Mouse (Mus musculus) C2C12 (cell line): ENCODE data around the gene Zswim7. TPM values are rescaled to one million over a fixed set of nuclear protein-coding genes. Genes with fewer than 3 reads are reported as not detected.

Experiments
- H3K27me3 ChIP-seq: one replicate; pipeline ENCODE4 v1.6.1; 2011; ENCODE audit not compliant: control insufficient read depth, insufficient read depth, insufficient read length
- H3K36me3 ChIP-seq: one replicate; pipeline ENCODE4 v1.6.1; 2011; ENCODE audit not compliant: control insufficient read depth, insufficient read depth
- H3K4me3 ChIP-seq: one replicate; pipeline ENCODE4 v1.5.1; 2011; ENCODE audit warnings: mild to moderate bottlenecking, control low read depth; ENCODE audit not compliant: poor library complexity, insufficient read depth, severe bottlenecking
- H3K79me2 ChIP-seq: one replicate; pipeline ENCODE4 v1.6.1; 2011; ENCODE audit not compliant: control insufficient read depth, insufficient read depth
- H3K79me3 ChIP-seq: one replicate; pipeline ENCODE4 v1.6.1; 2011; ENCODE audit warnings: low read depth, control low read depth
- H3ac ChIP-seq: one replicate; pipeline ENCODE3; 2011; ENCODE audit warnings: low read depth; ENCODE audit not compliant: control insufficient read depth, insufficient read length
- CEBPB ChIP-seq: IDR thresholded peaks from one replicate; pipeline ENCODE4 v1.6.1; 2011; ENCODE audit warnings: low read depth, mild to moderate bottlenecking, control low read depth, moderate library complexity
- CTCF ChIP-seq: IDR thresholded peaks from one replicate; pipeline ENCODE4 v1.5.1; 2011; ENCODE audit not compliant: control insufficient read depth, insufficient read depth, insufficient read length
- FOSL1 ChIP-seq: IDR thresholded peaks from one replicate; pipeline ENCODE4 v1.8.0; 2011; ENCODE audit warnings: mild to moderate bottlenecking, low read length; ENCODE audit not compliant: poor library complexity, insufficient read depth, severe bottlenecking
- MAX ChIP-seq: IDR thresholded peaks from one replicate; pipeline ENCODE4 v1.6.1; 2011; ENCODE audit warnings: mild to moderate bottlenecking, control low read depth
- MYOD1 ChIP-seq: IDR thresholded peaks from one replicate; pipeline ENCODE4 v1.6.1; 2011; ENCODE audit warnings: low read depth; ENCODE audit not compliant: control insufficient read depth, insufficient read length
- MYOG ChIP-seq: IDR thresholded peaks from one replicate; pipeline ENCODE4 v1.6.1; 2011; ENCODE audit not compliant: control insufficient read depth, insufficient read length; ENCODE audit errors: extremely low read depth
- USF1 ChIP-seq: IDR thresholded peaks from one replicate; pipeline ENCODE4 v1.6.1; 2011; ENCODE audit warnings: low read depth, mild to moderate bottlenecking, control low read depth, moderate library complexity
- polyA plus RNA-seq: library from polyadenylated mRNA; unstranded; fragments of >200 nt; fragmentation: generic; extraction: Trizol; gene quantifications from one replicate; pipeline ENCODE4 v1.2.1, GENCODE M21; 2012; ENCODE audit warnings: missing spikeins

Gene Zswim7
- polyA plus RNA-seq, 1 experiment, result 38.0 TPM

DNA sequence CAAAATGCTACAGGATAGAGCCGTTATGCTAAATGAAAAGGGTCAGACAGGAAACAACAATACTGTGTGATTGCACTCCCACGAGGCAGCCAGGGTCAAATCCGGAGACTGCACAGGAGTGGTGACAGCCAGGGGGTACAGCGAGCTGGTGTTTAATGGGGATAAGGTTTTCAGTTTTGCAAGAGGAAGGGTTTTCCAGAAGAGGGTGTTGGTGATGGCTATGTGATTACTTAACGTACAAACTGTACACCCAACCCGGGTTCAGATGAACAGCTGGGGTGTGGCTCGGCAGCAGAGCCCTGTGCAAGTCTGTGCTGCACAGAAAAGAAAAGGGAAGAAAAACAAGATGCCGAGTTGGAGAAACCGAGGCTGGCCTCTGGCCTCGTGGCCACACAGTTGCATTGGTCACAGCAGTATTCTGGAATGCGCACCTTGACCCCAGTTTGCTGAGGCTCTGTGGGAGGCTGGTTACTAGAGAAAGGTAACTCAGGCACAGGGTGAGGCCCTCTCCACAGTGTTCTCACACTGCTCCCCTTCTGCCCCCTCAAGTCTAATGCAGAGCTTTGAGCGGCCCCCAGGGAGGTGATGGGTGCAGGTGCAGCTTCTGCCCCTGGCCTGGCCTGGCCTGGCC, 40.4 kb downstream of the Zswim7 start:
- H3ac ChIP-seq, result no peak overlapping the region
- H3K4me3 ChIP-seq, result no peak overlapping the region
- H3K27me3 ChIP-seq, result no peaks in the 10 kb centered on the region
- no peaks in the 10 kb centered on the region for H3K79me3 ChIP-seq
- no peak for TF ChIP-seq USF1
- no peak for TF ChIP-seq FOSL1
- no peak for TF ChIP-seq MYOD1
- no peak for TF ChIP-seq MYOG
- no peak for TF ChIP-seq CEBPB
- TF ChIP-seq MAX, result no peak
- TF ChIP-seq CTCF, result no peak
- H3K79me2 ChIP-seq, result no peaks in the 10 kb centered on the region
- no peaks in the 10 kb centered on the region for H3K36me3 ChIP-seq

DNA sequence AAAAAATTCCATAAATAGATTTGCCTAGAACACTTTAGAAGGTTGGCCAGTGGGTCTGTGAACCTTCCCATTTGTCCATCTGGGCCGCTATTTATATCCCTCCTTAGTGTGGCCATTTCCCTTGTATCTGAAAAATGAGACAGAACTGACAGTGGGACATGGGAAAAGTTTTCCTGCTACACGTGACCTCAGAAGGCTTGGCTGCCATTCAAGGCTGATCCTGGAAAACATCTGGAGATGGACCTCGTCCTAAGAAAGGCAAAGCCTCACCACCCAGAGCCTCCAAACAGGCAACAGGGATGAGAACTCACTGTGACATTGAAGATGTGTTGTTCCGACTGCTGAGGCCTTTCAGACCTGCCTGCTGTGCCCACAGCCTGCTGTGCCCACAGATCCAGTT, 56.4 kb downstream of the Zswim7 start:
- H3K27me3 ChIP-seq, result no peaks in the 10 kb centered on the region
- no peaks in the 10 kb centered on the region for H3K79me3 ChIP-seq
- H3ac ChIP-seq, result no peak overlapping the region
- H3K4me3 ChIP-seq, result no peak overlapping the region
- peaks cover 30% of the 10 kb centered on the region for H3K36me3 ChIP-seq
- TF ChIP-seq MYOD1 (no peak), USF1 (peak; percentile 52), CEBPB (no peak)
- H3K79me2 ChIP-seq, result no peaks in the 10 kb centered on the region

DNA sequence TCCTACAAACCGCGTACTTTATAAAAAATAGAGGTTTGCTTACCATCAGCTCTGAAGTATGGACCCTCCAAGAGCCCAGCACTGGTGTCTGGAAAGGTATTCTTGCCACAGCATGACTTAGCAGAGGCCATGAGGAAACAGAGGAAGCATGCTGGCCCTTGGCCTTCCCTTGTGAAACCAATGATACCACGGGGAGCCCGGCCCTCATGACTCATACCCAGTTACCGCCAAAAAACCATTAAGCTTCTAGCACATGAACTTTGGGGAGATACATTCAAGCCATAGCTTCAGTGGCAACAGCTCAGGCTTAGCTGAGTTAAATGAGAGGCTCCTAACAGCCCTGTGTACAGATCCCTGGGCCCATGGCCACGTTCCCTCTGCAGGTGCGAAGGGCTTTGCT, 57.2 kb downstream of the Zswim7 start:
- peak; percentile 98 for TF ChIP-seq MAX
- no peak for TF ChIP-seq MYOD1
- H3ac ChIP-seq, result no peak overlapping the region
- no peaks in the 10 kb centered on the region for H3K27me3 ChIP-seq
- H3K4me3 ChIP-seq, result no peak overlapping the region
- H3K79me3 ChIP-seq, result no peaks in the 10 kb centered on the region
- H3K36me3 ChIP-seq, result peaks cover 38% of the 10 kb centered on the region
- no peaks in the 10 kb centered on the region for H3K79me2 ChIP-seq

DNA sequence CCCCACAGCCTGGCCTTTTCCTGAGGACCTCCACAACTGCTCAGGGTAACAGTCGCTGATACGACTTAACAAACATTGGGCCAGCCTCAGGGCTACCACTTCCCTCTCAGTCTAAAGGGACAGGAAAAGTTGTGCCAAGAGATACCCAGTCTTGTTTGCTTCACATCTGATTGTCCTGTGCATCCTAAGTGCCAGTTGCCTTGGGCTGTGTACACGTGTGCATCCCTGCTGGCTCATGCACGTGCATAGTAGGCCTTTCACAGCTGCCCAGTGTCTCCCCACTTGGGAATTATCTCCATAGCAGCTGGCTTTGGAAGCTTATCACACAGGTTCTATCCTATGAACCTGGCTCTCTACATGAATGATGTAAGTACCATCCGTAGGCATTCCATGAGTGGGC, 57.8 kb downstream of the Zswim7 start:
- H3K79me3 ChIP-seq, result no peaks in the 10 kb centered on the region
- H3K79me2 ChIP-seq, result peaks cover 1% of the 10 kb centered on the region
- H3K36me3 ChIP-seq, result peaks cover 44% of the 10 kb centered on the region
- no peaks in the 10 kb centered on the region for H3K27me3 ChIP-seq
- no peak overlapping the region for H3K4me3 ChIP-seq
- TF ChIP-seq USF1 (no peak), MYOG (no peak)
- H3ac ChIP-seq, result no peak overlapping the region

DNA sequence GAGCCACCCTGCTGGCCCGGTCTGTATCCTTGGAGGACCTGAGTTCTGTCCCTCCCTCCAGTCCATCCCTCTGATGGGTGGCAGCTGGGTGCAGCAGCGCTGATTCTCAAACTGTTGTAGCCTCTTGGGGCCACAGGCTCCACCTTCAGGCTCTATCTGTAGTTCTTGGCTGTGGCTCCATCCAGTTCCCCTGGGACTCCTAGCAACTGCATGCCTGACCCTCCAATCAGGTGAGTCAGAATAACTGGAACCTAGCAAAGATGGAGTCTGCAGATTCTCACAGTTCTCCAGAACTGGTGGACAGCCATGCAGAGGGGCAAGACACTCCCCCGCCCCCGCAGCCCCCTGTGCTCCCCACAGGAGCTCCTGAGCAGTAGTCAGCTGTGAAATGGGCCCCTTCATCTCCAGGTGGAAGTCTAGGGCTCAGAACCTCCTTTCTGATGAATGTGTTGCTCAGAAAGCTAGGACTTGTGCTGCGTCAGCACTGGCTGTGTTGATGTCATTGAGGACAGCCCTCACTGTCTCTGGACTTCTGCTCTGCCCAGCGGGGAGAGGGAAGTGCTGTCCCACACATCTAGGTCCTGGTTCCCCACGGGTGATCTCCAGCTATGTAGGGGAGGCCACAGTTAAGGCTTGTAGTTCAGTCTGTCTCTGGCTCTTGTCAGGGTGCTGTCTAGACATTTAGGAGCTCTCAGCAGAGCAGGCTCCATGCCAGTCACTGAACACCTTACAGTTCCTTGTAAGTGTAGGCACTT, 60.2 kb downstream of the Zswim7 start:
- Histone ChIP-seq H3K27me3 (no peaks in the 10 kb centered on the region), H3K79me2 (peaks cover 3% of the 10 kb centered on the region), H3K36me3 (peaks cover 45% of the 10 kb centered on the region), H3ac (no peak overlapping the region), H3K79me3 (no peaks in the 10 kb centered on the region), H3K4me3 (no peak overlapping the region)
- TF ChIP-seq MYOD1, result peak; percentile 26
- TF ChIP-seq CEBPB, result no peak
- peak; percentile 37 for TF ChIP-seq MAX

DNA sequence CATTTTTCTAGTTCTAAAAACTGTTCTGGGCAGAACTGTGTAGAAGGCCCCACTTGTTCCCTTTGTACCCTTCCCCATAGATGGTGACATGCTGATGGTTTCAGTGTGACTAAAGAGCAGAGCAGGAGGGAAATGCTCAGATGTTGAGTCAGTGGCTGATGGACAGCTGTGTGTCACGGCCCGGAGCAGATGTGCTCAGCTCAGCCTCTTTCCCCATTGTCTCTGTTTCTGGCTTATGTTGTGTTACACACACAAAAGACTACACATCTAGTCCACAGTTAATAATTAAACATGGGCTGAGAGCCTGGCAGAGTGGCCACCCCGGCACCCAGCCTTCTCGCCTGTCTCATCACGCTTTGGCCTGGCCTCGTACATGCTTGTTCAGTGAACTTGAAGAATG, 63.4 kb downstream of the Zswim7 start:
- no peaks in the 10 kb centered on the region for H3K27me3 ChIP-seq
- H3K4me3 ChIP-seq, result no peak overlapping the region
- H3K36me3 ChIP-seq, result peaks cover 56% of the 10 kb centered on the region
- H3K79me3 ChIP-seq, result no peaks in the 10 kb centered on the region
- H3ac ChIP-seq, result no peak overlapping the region
- TF ChIP-seq MYOG (no peak), CTCF (no peak), MYOD1 (peak; percentile 92), FOSL1 (peak; percentile 13), MAX (no peak), CEBPB (no peak), USF1 (no peak)
- peaks cover 3% of the 10 kb centered on the region for H3K79me2 ChIP-seq

Other genes starting within 250 kb of the Zswim7 start
- gene Adora2b, start 32.4 kb downstream of the Zswim7 start, polyA plus RNA-seq, result 3.7 TPM
- gene Ttc19, start 98 bp upstream of the Zswim7 start, polyA plus RNA-seq, result 8.6 TPM
- gene Pigl, start 177.1 kb upstream of the Zswim7 start, polyA plus RNA-seq, result 4.5 TPM
- 33.6 TPM for gene Ncor1, start 177.2 kb upstream of the Zswim7 start, polyA plus RNA-seq